Mouse (Mus musculus) embryo, embryonic 11 days (tissue): ENCODE data around the gene Mageb18.
"Not testable (repeated sequence)": the region's sequence is repeated elsewhere in the genome, so short reads cannot be mapped to it uniquely, and the experiment has no call there.

Experiments
- DNase-seq: peaks from one replicate; pipeline ENCODE4 v3.0.0-alpha.2; 2015

The Mageb18 gene

DNA sequence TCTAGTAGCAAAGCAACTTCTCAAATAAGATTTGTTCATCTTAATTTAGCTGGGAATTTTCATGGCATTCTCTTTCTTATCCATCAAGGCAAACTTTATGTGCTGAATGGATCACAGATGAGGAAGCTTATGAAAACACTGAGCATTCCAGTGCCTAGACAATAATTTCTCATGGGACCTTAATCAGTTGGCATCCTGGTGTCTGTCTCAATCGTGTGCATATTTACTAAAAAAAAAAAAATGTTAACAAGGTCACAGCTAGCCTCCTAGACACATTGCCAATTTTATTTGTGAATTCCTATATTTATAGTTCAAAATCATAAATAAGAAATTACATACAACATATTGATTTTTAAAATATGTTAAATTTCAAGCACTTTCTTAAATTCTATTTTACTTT is at the start of gene Mageb18:
Gene Mageb18, minus strand, starts transcription at position 101 of the 400 bp plus-strand sequence.
- DNase-seq: no peak

DNA sequence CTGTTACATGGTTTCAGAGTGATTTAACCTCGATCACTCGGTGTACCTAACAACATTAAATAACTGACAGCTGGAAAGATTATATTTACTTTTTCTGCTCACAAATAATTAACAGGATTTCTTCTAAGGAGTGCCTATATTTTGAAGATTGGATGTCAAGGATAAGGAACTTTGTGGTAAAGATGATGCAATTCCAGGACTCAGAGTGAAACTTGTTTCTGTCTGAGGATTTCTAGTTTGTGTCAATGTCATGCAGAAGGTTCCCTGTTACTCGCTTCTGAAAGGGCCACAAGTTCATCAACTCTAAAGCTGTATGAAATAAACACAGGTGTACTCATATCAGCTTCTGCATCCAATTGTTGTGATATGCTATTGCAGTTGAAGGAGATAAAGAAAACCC is 13.4 kb upstream of the Mageb18 start:
- no peak for DNase-seq

DNA sequence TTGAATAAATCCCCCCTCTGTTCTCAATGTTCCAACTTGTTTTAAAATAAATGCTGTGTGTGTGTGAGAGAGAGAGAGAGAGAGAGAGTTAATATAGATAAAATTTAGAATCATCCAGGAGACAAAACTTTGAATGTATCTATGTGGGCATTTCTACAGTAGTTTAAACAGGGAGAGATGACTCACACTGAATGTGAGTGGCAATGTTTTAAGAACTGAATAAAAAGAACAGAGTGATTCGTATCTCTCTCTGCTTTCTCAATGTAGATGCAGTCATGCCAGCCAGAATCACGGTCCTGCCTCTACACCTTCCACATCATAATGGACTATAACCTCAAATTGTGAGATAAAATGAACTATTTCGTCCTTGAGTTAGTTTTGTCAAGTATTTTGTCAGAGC is 11.1 kb upstream of the Mageb18 start:
- no peak for DNase-seq

DNA sequence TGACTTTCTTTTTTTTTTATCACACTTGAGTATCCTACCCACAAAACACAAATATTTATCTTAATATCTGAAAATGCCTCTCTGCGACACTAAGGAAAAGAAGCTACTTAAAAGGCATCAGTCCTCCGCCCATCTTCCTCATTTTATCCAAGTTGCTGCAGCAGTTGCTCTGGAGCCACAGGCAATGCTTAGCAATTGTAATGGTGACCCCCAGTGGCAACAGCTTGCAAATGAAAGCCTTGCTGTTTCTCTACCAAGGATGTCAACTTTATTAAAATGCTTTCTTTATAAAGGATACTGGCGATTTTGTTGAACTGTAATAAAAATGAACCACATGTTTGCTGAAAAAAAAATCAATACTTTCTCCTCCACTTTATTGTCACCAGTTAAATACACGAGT is 2.0 kb downstream of the Mageb18 start:
- DNase-seq: peak; percentile 56

DNA sequence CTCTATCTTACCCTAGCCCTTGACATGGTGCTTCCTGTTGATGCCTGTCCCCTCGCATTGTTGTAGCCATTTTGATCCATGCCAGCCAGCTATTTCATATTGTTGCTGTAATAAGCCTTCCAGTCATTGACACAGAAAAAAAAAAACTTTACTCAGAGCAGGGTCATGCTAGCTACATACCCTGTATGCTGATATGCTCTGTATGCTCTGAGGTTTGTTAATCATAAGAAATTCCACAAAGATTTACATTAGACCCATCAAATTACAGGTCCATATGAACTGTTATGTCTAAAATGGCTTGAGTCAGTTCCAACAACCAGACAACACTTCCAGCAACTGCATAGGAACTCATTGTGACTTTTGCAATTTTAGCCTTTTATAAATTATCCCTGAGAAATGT is 71.5 kb downstream of the Mageb18 start:
- DNase-seq: no peak

DNA sequence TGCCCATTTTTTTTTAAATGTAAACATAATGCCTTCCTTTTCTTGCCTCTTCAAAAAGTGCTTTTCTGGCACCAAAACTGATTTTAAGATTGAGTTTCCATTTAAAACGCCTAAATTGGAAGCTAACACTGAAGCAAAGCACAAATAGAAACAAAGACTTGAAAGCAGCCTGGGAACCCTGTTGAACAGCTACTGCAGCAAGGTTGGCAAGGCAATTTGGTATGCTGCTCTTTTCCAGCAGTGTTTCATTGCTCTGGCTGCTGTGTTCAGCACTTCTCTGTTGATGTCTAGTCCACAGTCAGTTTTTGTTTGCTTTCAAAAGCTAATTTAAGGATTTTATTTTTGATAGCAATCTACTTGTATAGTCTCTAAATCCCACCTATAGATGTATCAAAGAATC is 101.1 kb downstream of the Mageb18 start:
- no peak for DNase-seq

DNA sequence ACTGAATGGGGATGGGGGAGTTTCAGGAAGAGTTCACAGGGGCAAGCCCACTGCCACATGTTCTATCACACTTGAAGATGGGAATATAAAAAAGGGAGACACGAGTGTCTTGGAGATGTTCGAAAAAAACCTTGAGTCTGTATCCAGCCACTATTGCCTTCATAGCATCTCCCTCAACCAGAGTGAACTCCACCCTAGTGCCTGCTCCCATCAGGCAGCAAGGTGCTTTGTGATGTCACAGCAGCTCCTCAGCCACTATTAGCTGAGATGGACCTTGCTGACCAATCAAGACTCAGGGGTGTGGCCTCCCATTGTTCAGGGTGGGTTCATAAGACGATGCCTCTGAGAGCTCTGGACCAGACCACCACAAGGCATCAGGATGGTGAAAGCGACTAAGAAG is 109.7 kb downstream of the Mageb18 start, which contains the start of gene Gm5941:
Gene Gm5941, plus strand, starts transcription at position 301 of the 400 bp plus-strand sequence.
- not testable (repeated sequence) for DNase-seq

DNA sequence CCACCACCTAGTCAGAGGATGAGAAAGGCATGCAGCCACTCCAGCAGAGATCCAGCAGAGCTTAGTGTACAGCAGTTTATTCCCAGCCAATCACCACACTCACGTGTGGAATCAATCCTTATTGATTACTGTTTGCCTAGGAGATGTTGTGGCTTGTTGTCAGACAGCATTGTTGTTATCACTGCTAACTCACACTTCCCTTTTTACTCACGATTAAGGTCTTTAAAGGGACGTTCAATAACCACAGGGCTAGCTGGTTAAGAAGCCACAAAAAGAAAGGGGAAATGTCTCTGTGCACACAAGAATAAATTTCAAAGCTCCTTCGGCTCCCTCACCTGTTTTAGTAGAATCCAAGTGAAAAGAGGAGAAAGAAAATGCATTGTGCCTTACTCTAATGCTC is 134.6 kb downstream of the Mageb18 start:
- no peak for DNase-seq

DNA sequence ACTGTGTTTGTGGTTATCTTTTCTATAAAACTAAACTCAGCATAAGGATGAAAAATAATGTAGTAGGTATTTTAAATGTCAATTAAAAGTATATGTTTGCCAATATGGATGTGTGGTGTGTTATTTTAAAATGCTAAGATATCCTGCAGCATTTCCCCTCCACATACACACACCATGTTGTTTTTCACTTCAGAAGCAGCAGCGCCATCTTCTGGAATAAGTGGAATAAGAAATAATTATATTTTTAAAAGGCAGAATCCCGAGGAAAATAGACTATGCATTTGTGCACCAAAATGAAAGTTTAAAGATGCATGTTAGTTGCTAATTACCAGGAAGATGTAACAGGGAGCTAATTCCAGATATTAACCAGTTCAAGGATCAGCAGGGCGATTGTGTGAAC is 138.9 kb downstream of the Mageb18 start:
- DNase-seq: peak; percentile 17

DNA sequence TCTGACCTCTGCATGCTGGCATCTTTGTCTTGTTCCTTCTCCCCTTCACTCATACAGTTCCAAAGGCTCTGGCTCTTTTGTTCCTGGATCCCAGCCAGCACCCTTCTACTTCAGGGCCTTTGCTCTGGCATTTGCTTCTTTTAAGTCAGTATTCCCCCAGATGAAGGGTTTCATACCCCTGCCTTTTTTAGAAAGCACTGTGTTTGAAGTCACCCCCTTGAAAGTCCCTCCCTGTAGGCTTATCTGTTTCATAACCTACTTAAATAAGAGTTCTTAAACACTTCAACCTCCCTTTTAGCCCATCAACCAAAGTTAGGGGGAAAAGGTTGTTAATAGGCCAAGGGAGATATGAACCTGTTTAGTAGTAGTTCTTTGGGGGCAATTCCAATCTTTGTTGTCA is 212.0 kb downstream of the Mageb18 start:
- no peak for DNase-seq

DNA sequence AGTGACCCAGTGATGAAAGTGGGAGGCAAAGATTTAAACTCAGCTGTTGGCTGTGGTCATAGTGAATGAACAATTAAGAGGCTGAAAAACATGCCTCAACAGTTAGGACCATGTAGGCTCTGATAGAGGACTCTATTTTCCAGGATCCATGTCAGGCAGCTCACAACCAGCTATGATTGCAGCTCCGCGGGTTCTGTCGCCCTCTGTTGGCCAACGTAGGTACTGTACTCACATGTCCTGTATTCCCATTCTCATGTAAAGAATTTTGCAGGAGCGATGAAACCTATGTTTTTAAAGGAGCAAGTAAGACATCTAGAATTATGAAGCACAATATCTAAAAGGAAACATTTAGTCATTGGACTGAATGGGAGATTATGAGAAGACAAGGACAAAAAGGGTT is 256.4 kb downstream of the Mageb18 start:
- peak; percentile 41 for DNase-seq

DNA sequence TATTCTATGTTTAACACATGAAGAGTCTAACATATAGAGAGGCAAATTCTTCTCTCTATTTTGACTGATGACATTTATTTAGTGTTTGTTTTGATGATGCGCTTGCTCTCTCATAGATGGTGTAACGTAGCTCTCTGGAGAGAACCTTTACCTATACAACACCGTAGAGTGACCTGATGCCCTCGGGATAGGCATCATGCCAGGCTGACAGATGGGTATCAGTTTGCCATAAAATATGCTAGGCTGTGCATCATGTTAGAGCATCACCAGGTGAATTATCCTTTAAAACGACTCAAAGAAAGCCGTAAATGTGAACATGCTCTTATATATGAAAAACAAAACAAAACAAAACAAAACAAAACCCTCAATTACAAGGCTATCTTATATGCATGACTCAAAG is 258.5 kb downstream of the Mageb18 start:
- no peak for DNase-seq

DNA sequence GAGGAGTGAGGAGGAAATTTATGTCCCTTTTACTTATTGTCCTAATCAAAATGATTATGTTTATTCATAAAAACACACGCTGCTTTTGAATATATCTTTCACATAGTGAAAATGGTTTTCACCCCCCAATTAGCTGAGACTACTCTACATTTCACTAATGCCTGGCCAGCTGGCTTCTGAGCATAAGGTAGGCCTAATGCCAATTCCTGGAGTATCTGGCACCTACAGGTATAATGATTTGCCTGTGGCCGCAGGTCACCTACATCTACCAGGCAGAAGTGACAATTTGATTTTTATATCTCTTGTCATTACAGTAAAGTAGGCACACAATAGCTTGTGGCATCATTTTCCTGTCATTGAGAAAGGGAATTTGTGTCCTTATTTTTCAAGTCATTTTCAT is 259.8 kb downstream of the Mageb18 start:
- no peak for DNase-seq

DNA sequence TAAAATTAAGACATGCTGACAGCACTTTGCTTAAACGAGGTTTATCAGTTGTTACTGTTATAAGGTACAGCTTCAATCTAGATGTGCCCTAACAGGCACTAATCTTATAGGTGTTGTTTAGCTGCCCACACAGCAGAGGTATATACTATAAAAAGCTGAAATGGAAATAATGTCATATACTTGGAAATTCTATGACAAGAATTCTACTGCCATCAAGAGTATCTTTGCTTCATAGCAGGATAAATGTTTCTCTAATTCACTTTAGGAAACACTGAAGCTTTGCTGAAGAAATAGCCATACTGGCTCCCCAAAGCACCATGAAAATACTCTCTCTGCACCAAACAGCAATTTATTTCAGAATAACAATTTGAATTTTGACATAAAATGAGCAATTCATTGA is 265.9 kb downstream of the Mageb18 start:
- no peak for DNase-seq

DNA sequence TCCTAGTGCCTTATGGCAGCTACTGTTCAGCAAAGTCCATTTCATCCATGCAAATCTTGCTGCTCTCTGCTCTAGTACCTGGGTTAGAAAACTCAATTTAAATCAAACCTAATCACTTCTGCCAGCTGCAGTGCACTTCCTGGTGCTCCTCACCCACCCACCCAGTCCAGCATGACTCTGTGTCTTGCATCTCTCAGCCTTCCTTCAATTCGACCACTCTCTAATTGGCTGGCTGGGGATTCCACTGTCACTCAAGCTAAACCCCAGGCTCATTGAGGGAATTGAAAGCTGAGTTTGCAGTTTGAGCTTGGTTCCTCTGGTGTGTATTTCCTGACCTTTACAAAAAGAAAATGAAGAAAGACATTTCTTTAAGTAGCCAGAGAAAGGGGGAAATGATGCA is 275.8 kb downstream of the Mageb18 start:
- DNase-seq: no peak

DNA sequence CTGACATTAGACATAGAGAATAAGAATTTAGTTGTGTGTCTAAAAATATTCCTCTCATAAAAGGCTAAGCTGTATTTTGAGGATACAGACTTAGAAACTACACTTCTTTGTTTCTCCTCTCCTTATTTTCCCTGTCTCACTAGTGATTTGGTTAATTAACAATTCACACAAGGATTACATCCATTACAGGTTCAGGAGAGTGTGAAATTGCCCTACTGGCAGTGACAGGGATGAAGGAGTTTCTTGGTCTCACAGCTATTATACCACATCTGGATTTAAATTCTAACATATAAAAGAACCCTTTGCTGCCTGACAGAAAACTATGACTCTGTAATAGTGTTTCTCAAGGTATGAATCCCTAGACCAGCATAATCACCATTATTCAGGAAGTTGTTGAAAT is 318.8 kb downstream of the Mageb18 start:
- no peak for DNase-seq
